Mouse (Mus musculus) midbrain, embryonic 11.5 days (tissue): Measurements from ENCODE around the gene Hist2h2aa2. TPM values are rescaled to one million over a fixed set of nuclear protein-coding genes. Genes with fewer than 3 reads are reported as not detected.
"Not testable (repeated sequence)": the region's sequence is repeated elsewhere in the genome, so short reads cannot be mapped to it uniquely, and the experiment has no call there.

Source experiments
- ATAC-seq: fragments of 200-750 bp; cut with Nextera tagmentation; 2 replicates; pipeline ENCODE4 v1.8.0; 2017; ENCODE audit warnings: moderate TSS enrichment, moderate library complexity; ENCODE audit not compliant: low FRiP score
- DNase-seq: peaks from one replicate; pipeline ENCODE4 v3.0.0; 2015; ENCODE audit warnings: low spot score; ENCODE audit errors: missing footprints
- H3K27ac ChIP-seq: fragments of 300-500 bp; sonication (generic); 2 replicates; pipeline ENCODE4 v1.5.1; 2014; ENCODE audit warnings: low read depth, low read length
- H3K27me3 ChIP-seq: fragments of 300-500 bp; sonication (generic); 2 replicates; pipeline ENCODE4 v1.6.1; 2014; ENCODE audit warnings: mild to moderate bottlenecking, low read length, moderate library complexity, mixed read lengths; ENCODE audit not compliant: control insufficient read depth, insufficient read depth
- H3K36me3 ChIP-seq: fragments of 300-500 bp; sonication (generic); 2 replicates; pipeline ENCODE4 v1.6.1; 2014; ENCODE audit warnings: mild to moderate bottlenecking, low read length, moderate library complexity, mixed read lengths; ENCODE audit not compliant: control insufficient read depth, insufficient read depth
- H3K4me1 ChIP-seq: fragments of 300-500 bp; sonication (generic); 2 replicates; pipeline ENCODE4 v1.6.1; 2014; ENCODE audit warnings: low read length; ENCODE audit not compliant: control insufficient read depth, insufficient read depth
- H3K4me2 ChIP-seq: fragments of 300-500 bp; sonication (generic); 2 replicates; pipeline ENCODE4 v1.6.1; 2014; ENCODE audit warnings: mild to moderate bottlenecking, moderate library complexity
- H3K4me3 ChIP-seq: fragments of 300-500 bp; sonication (generic); 2 replicates; pipeline ENCODE4 v1.5.1; 2014; ENCODE audit warnings: low read depth, low read length
- H3K9ac ChIP-seq: fragments of 300-500 bp; sonication (generic); 2 replicates; pipeline ENCODE4 v1.6.1; 2014; ENCODE audit warnings: low read length
- H3K9me3 ChIP-seq: fragments of 300-500 bp; sonication (generic); 2 replicates; pipeline ENCODE4 v1.6.1; 2016; ENCODE audit warnings: low read length; ENCODE audit not compliant: control insufficient read depth
- WGBS: fragments of 180-500 bp; shearing (Covaris S2); extraction: QIAGEN DNeasy Blood & Tissue Kit; methylation state at CpG from one replicate; pipeline ENCODE4 v1.1.7; 2014; 5-methylcytosine and 5-hydroxymethylcytosine counted together
- polyA plus RNA-seq: library from polyadenylated mRNA; unstranded; fragments of >200 nt; fragmentation: Nextera tagmentation; extraction: Ambion mirVana; gene quantifications from 2 replicates; pipeline ENCODE4 v1.2.1, GENCODE M21; 2014

Hist2h2aa2 gene
- polyA plus RNA-seq, result 50.9 and 55.2 TPM in 2 replicates

- H3K9ac ChIP-seq, result peak within 1 kb of the TSS; percentile 58
- WGBS, result 5% methylated on average over 26 of the region's 85 CpGs
- H3K27ac ChIP-seq, result peak within 1 kb of the TSS; percentile 59
- H3K9me3 ChIP-seq, H3K36me3 ChIP-seq, H3K27me3 ChIP-seq: not testable (repeated sequence)
- ATAC-seq (peak; percentile 83), DNase-seq (peak; percentile 88)
- peak within 1 kb of the TSS; percentile 28 for H3K4me3 ChIP-seq
- peaks cover 20% of the 10 kb centered on the region for H3K4me1 ChIP-seq
- peak within 1 kb of the TSS; percentile 10; the same call in 1 of the 2 replicates for H3K4me2 ChIP-seq
These were observed at the start of gene Hist2h2aa2 for GRCm38 (mm10) chr3:96239949-96240798. Gene Hist2h2aa2 (minus strand): TSS chr3:96240276.

GRCm38 (mm10) chr3:96289201-96289600 lies 49.1 kb upstream of the Hist2h2aa2 start:
- no peak overlapping the region for H3K4me3 ChIP-seq
- DNase-seq, result no peak
- no peak overlapping the region for H3K27ac ChIP-seq
- H3K9me3 ChIP-seq, result no peaks in the 10 kb centered on the region
- WGBS, result 78% methylated on average over 3 of the region's 3 CpGs
- H3K4me2 ChIP-seq, result no peak overlapping the region
- H3K36me3 ChIP-seq, result no peaks in the 10 kb centered on the region
- no peak overlapping the region for H3K9ac ChIP-seq
- no peaks in the 10 kb centered on the region; the same call in 1 of the 2 replicates for H3K27me3 ChIP-seq
- no peaks in the 10 kb centered on the region for H3K4me1 ChIP-seq
- ATAC-seq, result no peak

GRCm38 (mm10) chr3:96287334-96287733 lies 47.3 kb upstream of the Hist2h2aa2 start:
- not testable (repeated sequence) for H3K36me3 ChIP-seq, H3K4me2 ChIP-seq, H3K27me3 ChIP-seq, H3K4me3 ChIP-seq, ATAC-seq, H3K9me3 ChIP-seq, H3K9ac ChIP-seq, H3K27ac ChIP-seq, H3K4me1 ChIP-seq, DNase-seq
- 88% methylated on average over 11 of the region's 11 CpGs for WGBS

- no peak overlapping the region for H3K27ac ChIP-seq
- ATAC-seq, result no peak
- DNase-seq, result peak; percentile 87
- no peak overlapping the region for H3K4me2 ChIP-seq
- H3K9ac ChIP-seq, result no peak overlapping the region
- WGBS, result 21% methylated on average over 4 of the region's 4 CpGs
- no peak overlapping the region for H3K4me3 ChIP-seq
- H3K9me3 ChIP-seq, result no peaks in the 10 kb centered on the region
- peaks cover 4% of the 10 kb centered on the region; the same call in 1 of the 2 replicates for H3K27me3 ChIP-seq
- no peaks in the 10 kb centered on the region for H3K36me3 ChIP-seq
- H3K4me1 ChIP-seq, result peaks cover 4% of the 10 kb centered on the region; the same call in 1 of the 2 replicates
These were observed 44.4 kb upstream of the Hist2h2aa2 start for GRCm38 (mm10) chr3:96284457-96284856.

GRCm38 (mm10) chr3:96280660-96281059 lies 40.6 kb upstream of the Hist2h2aa2 start:
- H3K36me3 ChIP-seq, result no peaks in the 10 kb centered on the region
- WGBS, result 62% methylated on average over 6 of the region's 6 CpGs

GRCm38 (mm10) chr3:96277800-96278624 lies 37.9 kb upstream of the Hist2h2aa2 start:
- peaks cover 2% of the 10 kb centered on the region for H3K4me1 ChIP-seq
- peak overlapping the region; percentile 36 for H3K4me3 ChIP-seq
- peak; percentile 99 for DNase-seq
- H3K9me3 ChIP-seq, result no peaks in the 10 kb centered on the region
- H3K36me3 ChIP-seq, result no peaks in the 10 kb centered on the region
- no peaks in the 10 kb centered on the region; the same call in 1 of the 2 replicates for H3K27me3 ChIP-seq
- under 1% methylated on average over 49 of the region's 49 CpGs for WGBS
- peak overlapping the region; percentile 63 for H3K27ac ChIP-seq
- peak; percentile 96 for ATAC-seq
- H3K4me2 ChIP-seq, result peak overlapping the region; percentile 68
- peak overlapping the region; percentile 63 for H3K9ac ChIP-seq

More at GRCm38 (mm10) chr3:96280660-96281059, 40.6 kb upstream of the Hist2h2aa2 start:
- Histone ChIP-seq H3K9ac (no peak overlapping the region), H3K4me3 (no peak overlapping the region), H3K4me1 (peaks cover 6% of the 10 kb centered on the region), H3K4me2 (no peak overlapping the region), H3K27me3 (peaks cover 4% of the 10 kb centered on the region; the same call in 1 of the 2 replicates), H3K9me3 (no peaks in the 10 kb centered on the region), H3K27ac (no peak overlapping the region)
- ATAC-seq (no peak), DNase-seq (no peak)

- 15% methylated on average over 8 of the region's 8 CpGs for WGBS
- no peaks in the 10 kb centered on the region for H3K36me3 ChIP-seq
- H3K9ac ChIP-seq, result peak overlapping the region; percentile 61; the same call in 1 of the 2 replicates
- no peaks in the 10 kb centered on the region for H3K9me3 ChIP-seq
- ATAC-seq, result no peak
- peak overlapping the region; percentile 36 for H3K4me3 ChIP-seq
- H3K27me3 ChIP-seq, result no peaks in the 10 kb centered on the region; the same call in 1 of the 2 replicates
- peaks cover 2% of the 10 kb centered on the region for H3K4me1 ChIP-seq
- peak overlapping the region; percentile 68 for H3K4me2 ChIP-seq
- H3K27ac ChIP-seq, result no peak overlapping the region
- no peak for DNase-seq
These were observed 37.3 kb upstream of the Hist2h2aa2 start for GRCm38 (mm10) chr3:96277428-96277799.

GRCm38 (mm10) chr3:96273591-96274465 lies 33.8 kb upstream of the Hist2h2aa2 start:
- no peaks in the 10 kb centered on the region for H3K36me3 ChIP-seq
- no peak overlapping the region for H3K4me3 ChIP-seq
- ATAC-seq (no peak), DNase-seq (no peak)
- no peak overlapping the region for H3K27ac ChIP-seq
- no peaks in the 10 kb centered on the region for H3K27me3 ChIP-seq
- H3K4me2 ChIP-seq, result no peak overlapping the region
- H3K4me1 ChIP-seq, result peaks cover 2% of the 10 kb centered on the region
- WGBS, result 91% methylated on average over 17 of the region's 17 CpGs
- no peaks in the 10 kb centered on the region for H3K9me3 ChIP-seq
- no peak overlapping the region for H3K9ac ChIP-seq
